ENCODE assay signal across 14 mouse cellular contexts in the genomic region with DNA sequence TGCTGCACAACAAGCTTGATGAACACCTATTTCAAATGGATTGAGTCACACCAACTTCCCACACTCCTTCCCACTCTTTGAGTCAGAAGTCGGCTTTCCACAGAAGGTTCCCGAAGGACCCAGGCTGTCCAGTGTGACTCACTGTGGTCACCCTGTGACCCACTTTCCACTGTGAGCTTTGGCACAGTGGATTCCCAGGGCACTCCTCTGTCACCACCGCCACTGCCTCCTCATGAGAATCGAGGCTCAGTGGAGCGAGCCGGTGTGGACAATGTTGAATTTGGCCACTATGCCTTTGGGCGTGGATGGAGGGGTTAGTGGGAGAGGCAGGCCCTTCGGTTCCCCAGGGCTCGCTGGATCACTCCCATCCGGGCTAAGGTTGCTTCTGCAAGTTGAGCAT. TPM values are rescaled to one million over a fixed set of nuclear protein-coding genes. Genes with fewer than 3 reads are reported as not detected.
DNase-seq lines count a peak whose midpoint lies in the region; ATAC-seq and TF ChIP-seq lines count a peak whose summit lies in the region.
"Had no signal": no experiment of that assay in that cellular context is flagged by ENCODE, and none has a peak within 500 bp of the region (broad histone marks: within the 10 kb centered on the region; RNA-seq: fewer than 3 reads in every experiment).

No protein-coding gene starts in this region.

- POLR2A ChIA-PET in Patski (lab: Charles Lee) = no interaction called here

- no peak overlapping the region for H3K4me3 ChIP-seq in heart, adult 2 months
- no peak overlapping the region for H3K4me3 ChIP-seq in heart, embryonic 12.5 days
- no peak overlapping the region; the same call in 1 of the 2 replicates for H3K4me3 ChIP-seq in brown adipose tissue, adult 24 weeks (ENCODE audit: insufficient read depth, low read depth, low read length)
- H3K4me3 ChIP-seq: heart, embryonic 13.5 days; left cerebral cortex, adult 2 months; limb, embryonic 15.5 days had no signal

- CTCF ChIA-PET in Patski (lab: Charles Lee) = interaction anchor here (0.7 to 1.5 kb wide), 3 partner anchors 8 to 64 kb away, joined by 3 read pairs; no protein-coding TSS in a partner anchor

- peaks cover 4% of the 10 kb centered on the region; the same call in 1 of the 2 replicates for H3K4me1 ChIP-seq in heart, adult 2 months (ENCODE audit: control insufficient read depth, insufficient read depth, low read length)
- H3K4me1 ChIP-seq in heart, embryonic 12.5 days (replicated peaks) = no peaks in the 10 kb centered on the region
- peaks cover 11% of the 10 kb centered on the region for H3K4me1 ChIP-seq in brown adipose tissue, adult 24 weeks (ENCODE audit: control insufficient read depth, insufficient read depth, insufficient read length, low read length)

- H3K36me3 ChIP-seq in heart, adult 2 months (ENCODE audit: control insufficient read depth, insufficient read depth, low read length) = no peaks in the 10 kb centered on the region
- H3K36me3 ChIP-seq in heart, embryonic 12.5 days = no peaks in the 10 kb centered on the region
- H3K36me3 ChIP-seq: heart, embryonic 13.5 days; limb, embryonic 15.5 days had no signal

- WGBS in heart, adult 2 months = 74% methylated on average over 10 of the region's 10 CpGs
- WGBS in heart, embryonic 12.5 days = 87% methylated on average over 10 of the region's 10 CpGs

- no peak for TF ChIP-seq CTCF in heart, adult 2 months (IDR thresholded peaks at IDR 0.05)
- TF ChIP-seq CTCF in Patski (IDR thresholded peaks at IDR 0.05) = no peak

- TF ChIP-seq EP300 in heart, adult 2 months (IDR thresholded peaks at IDR 0.05; ENCODE audit: insufficient read depth, low read depth, low read length) = no peak

- no peaks in the 10 kb centered on the region for H3K27me3 ChIP-seq in heart, adult 2 months (ENCODE audit: control insufficient read depth, insufficient read depth, low read length)
- no peaks in the 10 kb centered on the region for H3K27me3 ChIP-seq in heart, embryonic 12.5 days (replicated peaks)
- H3K27me3 ChIP-seq in Patski = no peaks in the 10 kb centered on the region
- H3K27me3 ChIP-seq: heart, embryonic 13.5 days; limb, embryonic 15.5 days had no signal

- TF ChIP-seq POLR2A in heart, adult 2 months (IDR thresholded peaks at IDR 0.05; ENCODE audit: insufficient read depth, low read depth, low read length) = no peak

- DNase-seq in heart, adult 2 months = peak; percentile 70 to 81
- DNase-seq in Patski (ENCODE audit: low read depth, low spot score) = peak; percentile 58
- DNase-seq in heart, postnatal 14 days = peak; percentile 53 to 55
- no peak for DNase-seq in embryo, embryonic 10.5 days (ENCODE audit: low spot score)
- no peak for DNase-seq in urinary bladder, postnatal 25 days (ENCODE audit: low spot score)
- no peak for DNase-seq in lung, postnatal 25 days (ENCODE audit: low spot score)
- DNase-seq: cerebellum, adult 9-10 months; kidney, postnatal 36 days; lung, embryonic 14.5 days had no signal

- H3K79me2 ChIP-seq in heart, adult 2 months (replicated peaks; ENCODE audit: control insufficient read depth, insufficient read depth, low read length) = no peaks in the 10 kb centered on the region

- in situ Hi-C loops in Patski (cut with MboI; ENCODE audit: low pct_unique_long_range_greater_than_20kb) = no loop called here

- ATAC-seq in heart, embryonic 12.5 days (ENCODE audit: insufficient number of reproducible peaks, low FRiP score) = no peak
- ATAC-seq in Patski = no peak

- H3K4me2 ChIP-seq in heart, embryonic 12.5 days = no peak overlapping the region
- H3K4me2 ChIP-seq: heart, embryonic 13.5 days; limb, embryonic 15.5 days; lung, embryonic 14.5 days had no signal

- H3K9ac ChIP-seq in heart, adult 2 months (ENCODE audit: low read depth, low read length) = no peak overlapping the region
- no peak overlapping the region for H3K9ac ChIP-seq in heart, embryonic 12.5 days
- H3K9ac ChIP-seq: heart, embryonic 13.5 days; limb, embryonic 15.5 days; lung, embryonic 14.5 days had no signal

- intact Hi-C loops in heart, adult 2 months (cut with DNase I) = no loop called here
- intact Hi-C loops in heart, postnatal 14 days (cut with DNase I) = no loop called here

- H3K27ac ChIP-seq in heart, adult 2 months = peak overlapping the region; percentile 0; the same call in 1 of the 2 replicates
- H3K27ac ChIP-seq in heart, embryonic 12.5 days (ENCODE audit: poor library complexity, severe bottlenecking) = no peak overlapping the region
- H3K27ac ChIP-seq in brown adipose tissue, adult 24 weeks (replicated peaks; ENCODE audit: low read depth, low read length) = peak overlapping the region; percentile 28; the same call in 1 of the 2 replicates
- H3K27ac ChIP-seq: heart, embryonic 13.5 days; left cerebral cortex, adult 2 months; limb, embryonic 15.5 days had no signal

- H3K9me3 ChIP-seq in heart, embryonic 12.5 days (replicated peaks) = no peaks in the 10 kb centered on the region; the same call in 1 of the 2 replicates
- H3K9me3 ChIP-seq: heart, embryonic 13.5 days; limb, embryonic 15.5 days had no signal

RNA-seq across cellular contexts. Expression of a gene that starts 25.3 kb away (rescaled TPM):
- total RNA-seq in heart, adult 2 months (2021) = 10 to 100 TPM; 36.0 to 65.5 TPM
- 70.2 and 89.7 TPM in 2 replicates for polyA plus RNA-seq in heart, adult 2 months (2012; rRNA removed)
- polyA plus RNA-seq in heart, embryonic 12.5 days (2016; fragmentation: Nextera tagmentation; extraction: Ambion mirVana) = 37.9 and 38.0 TPM in 2 replicates
- polyA plus RNA-seq in Patski (2021) = 6.2 TPM
- 34.7 and 42.3 TPM in 2 replicates for polyA plus RNA-seq in brown adipose tissue, adult 24 weeks (2012; ENCODE audit: insufficient read depth, insufficient read length, missing spikeins)
- total RNA-seq in heart, postnatal 14 days (2021) = 100 to 1,000 TPM; 169 to 173 TPM

Comparison
In these comparisons a context has a peak if more than half of its experiments do, and no peak if none do; other contexts are left out.
1. DNase-seq: peak in heart, adult 2 months (2 of 2), Patski (single experiment) and heart, postnatal 14 days (2 of 2); none in embryo, embryonic 10.5 days (single experiment), urinary bladder, postnatal 25 days (single experiment) and lung, postnatal 25 days (single experiment).